Mouse (Mus musculus) adrenal gland, postnatal 25 days (tissue): Measurements from ENCODE around the gene Tanc2. TPM values are rescaled to one million over a fixed set of nuclear protein-coding genes. Genes with fewer than 3 reads are reported as not detected.
A peak's percentile ranks its signal among the peaks of the same experiment; 100 is the strongest.

Source experiments
- DNase-seq: peaks from one replicate; pipeline ENCODE4 v3.0.0; 2021; ENCODE audit warnings: mixed read lengths
- total RNA-seq: library from RNA; stranded (reverse); gene quantifications from 2 replicates; pipeline ENCODE4 v1.2.3, GENCODE M21; 2021

The Tanc2 gene
- total RNA-seq, 1 experiment from 2014 or later: 22.7 TPM

- DNase-seq: no peak
These were observed 246.6 kb downstream of the Tanc2 start for GRCm38 (mm10) chr11:105836344-105836891.

GRCm38 (mm10) chr11:105837962-105838361 is 248.2 kb downstream of the Tanc2 start:
- DNase-seq: no peak

GRCm38 (mm10) chr11:105845901-105846300 is 256.1 kb downstream of the Tanc2 start:
- no peak for DNase-seq

- no peak for DNase-seq
These were observed 265.7 kb downstream of the Tanc2 start for GRCm38 (mm10) chr11:105855504-105855903.

GRCm38 (mm10) chr11:105858063-105858462 is 268.3 kb downstream of the Tanc2 start:
- no peak for DNase-seq

- DNase-seq: no peak
These were observed 295.8 kb downstream of the Tanc2 start for GRCm38 (mm10) chr11:105885558-105885957.

- DNase-seq: no peak
These were observed 297.5 kb downstream of the Tanc2 start for GRCm38 (mm10) chr11:105887281-105887680.

GRCm38 (mm10) chr11:105899151-105899550 is 309.4 kb downstream of the Tanc2 start:
- no peak for DNase-seq

- no peak for DNase-seq
These were observed 311.7 kb downstream of the Tanc2 start for GRCm38 (mm10) chr11:105901501-105901900.

- no peak for DNase-seq
These were observed 313.2 kb downstream of the Tanc2 start for GRCm38 (mm10) chr11:105902956-105903355.

- DNase-seq: no peak
These were observed 315.9 kb downstream of the Tanc2 start for GRCm38 (mm10) chr11:105905529-105906213.

GRCm38 (mm10) chr11:105907381-105907780 is 317.6 kb downstream of the Tanc2 start:
- DNase-seq: no peak

GRCm38 (mm10) chr11:105908926-105909325 is 319.1 kb downstream of the Tanc2 start:
- DNase-seq: no peak

- DNase-seq: no peak
These were observed 319.8 kb downstream of the Tanc2 start for GRCm38 (mm10) chr11:105909617-105910016.

- DNase-seq: no peak
These were observed 321.4 kb downstream of the Tanc2 start for GRCm38 (mm10) chr11:105911149-105911548.

GRCm38 (mm10) chr11:105911592-105912375 is 322.0 kb downstream of the Tanc2 start:
- DNase-seq: peak; percentile 67

- no peak for DNase-seq
These were observed 323.8 kb downstream of the Tanc2 start for GRCm38 (mm10) chr11:105913580-105913979.

GRCm38 (mm10) chr11:105920098-105920785 is 330.5 kb downstream of the Tanc2 start:
- no peak for DNase-seq

GRCm38 (mm10) chr11:105920836-105921235 is 331.1 kb downstream of the Tanc2 start:
- no peak for DNase-seq

GRCm38 (mm10) chr11:105921275-105921674 is 331.5 kb downstream of the Tanc2 start:
- no peak for DNase-seq

- DNase-seq: no peak
These were observed 333.2 kb downstream of the Tanc2 start for GRCm38 (mm10) chr11:105922769-105923663.
